Mouse (Mus musculus) neural tube, embryonic 11.5 days (tissue): ENCODE results near the gene Itga1. TPM values are rescaled to one million over a fixed set of nuclear protein-coding genes. Genes with fewer than 3 reads are reported as not detected.

Source experiments
- ATAC-seq: fragments of 200-750 bp; cut with Nextera tagmentation; 2 replicates; pipeline ENCODE4 v1.8.0; 2017; ENCODE audit warnings: moderate number of reproducible peaks, mild to moderate bottlenecking, moderate TSS enrichment, moderate library complexity; ENCODE audit not compliant: insufficient read depth, low FRiP score, low TSS enrichment
- DNase-seq: peaks from one replicate; pipeline ENCODE4 v3.0.0-alpha.2; 2015; ENCODE audit warnings: low spot score
- H3K27ac ChIP-seq: fragments of 300-500 bp; sonication (generic); 2 replicates; pipeline ENCODE4 v1.5.1; 2014; ENCODE audit warnings: low read depth, mild to moderate bottlenecking, low read length
- H3K27me3 ChIP-seq: fragments of 300-500 bp; sonication (generic); 2 replicates; pipeline ENCODE4 v1.6.1; 2014; ENCODE audit warnings: mild to moderate bottlenecking, low read length, mixed read lengths; ENCODE audit not compliant: control insufficient read depth, insufficient read depth
- H3K36me3 ChIP-seq: fragments of 300-500 bp; sonication (generic); 2 replicates; pipeline ENCODE4 v1.6.1; 2014; ENCODE audit warnings: mild to moderate bottlenecking, low read length, moderate library complexity, mixed read lengths; ENCODE audit not compliant: control insufficient read depth, insufficient read depth
- H3K4me1 ChIP-seq: fragments of 300-500 bp; sonication (generic); 2 replicates; pipeline ENCODE4 v1.6.1; 2014; ENCODE audit warnings: low read length, mixed read lengths; ENCODE audit not compliant: control insufficient read depth, insufficient read depth
- H3K4me2 ChIP-seq: fragments of 300-500 bp; sonication (generic); 2 replicates; pipeline ENCODE4 v1.6.1; 2014; ENCODE audit warnings: low read depth, mild to moderate bottlenecking, moderate library complexity
- H3K4me3 ChIP-seq: fragments of 300-500 bp; sonication (generic); 2 replicates; pipeline ENCODE4 v1.5.1; 2014; ENCODE audit warnings: low read depth, low read length
- H3K9ac ChIP-seq: fragments of 300-500 bp; sonication (generic); 2 replicates; pipeline ENCODE4 v1.6.1; 2014; ENCODE audit warnings: mild to moderate bottlenecking, low read length
- H3K9me3 ChIP-seq: fragments of 300-500 bp; sonication (generic); 2 replicates; pipeline ENCODE4 v1.6.1; 2016; ENCODE audit warnings: low read length; ENCODE audit not compliant: control insufficient read depth
- WGBS: fragments of 180-500 bp; shearing (Covaris S2); extraction: QIAGEN DNeasy Blood & Tissue Kit; methylation state at CpG from one replicate; pipeline ENCODE4 v1.1.7; 2014; 5-methylcytosine and 5-hydroxymethylcytosine counted together
- polyA plus RNA-seq: library from polyadenylated mRNA; unstranded; fragments of >200 nt; fragmentation: Nextera tagmentation; extraction: Ambion mirVana; gene quantifications from 2 replicates; pipeline ENCODE4 v1.2.1, GENCODE M21; 2014

Gene Itga1
- polyA plus RNA-seq, 1 experiment from 2014 or later, result 7.8 TPM

DNA sequence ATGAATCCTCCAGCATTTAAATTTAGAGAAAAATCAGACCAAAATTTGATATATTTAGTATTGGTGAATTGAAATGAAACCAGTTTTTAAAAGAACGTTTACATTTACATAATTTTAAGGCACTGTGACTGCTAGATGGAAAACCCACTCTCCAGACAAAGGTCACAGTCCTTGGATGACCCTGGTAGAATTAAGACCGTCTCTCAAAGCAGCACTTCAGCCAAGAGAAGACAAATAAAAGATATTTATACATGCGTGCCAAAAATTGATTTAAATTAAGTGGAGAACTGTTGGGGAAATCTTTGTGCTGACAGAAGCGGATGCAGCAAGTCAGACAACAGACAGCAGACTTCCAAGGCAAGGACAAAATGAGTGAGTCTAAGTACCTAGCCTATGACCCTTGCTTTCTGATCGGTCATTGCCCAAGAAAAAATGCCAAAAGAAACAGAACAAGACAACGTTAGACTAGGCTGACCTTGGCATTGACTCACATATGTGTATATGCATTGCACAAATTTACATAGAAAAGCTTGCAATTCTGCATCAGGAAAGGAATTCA, 127.2 kb downstream of the Itga1 start:
- 79% methylated on average over 6 of the region's 6 CpGs for WGBS
- ATAC-seq, result no peak

DNA sequence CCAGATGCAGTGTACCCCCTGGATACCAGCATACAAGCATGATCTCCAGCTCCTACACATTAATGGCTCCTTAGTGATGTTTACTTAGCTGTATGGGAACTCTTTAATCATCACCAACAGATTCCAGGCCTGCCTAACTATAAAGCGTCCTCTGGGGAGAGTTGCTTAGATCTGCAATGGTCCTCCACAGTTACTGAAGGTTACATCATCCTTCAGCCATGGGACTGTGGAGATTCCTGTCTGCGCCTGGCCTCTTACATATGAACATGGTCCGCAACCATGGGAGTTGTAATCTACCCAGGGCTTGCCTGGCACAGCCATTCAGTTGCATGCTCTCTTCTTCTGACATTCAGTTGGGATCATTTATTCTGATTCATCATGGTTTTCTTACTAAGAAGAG, 129.9 kb downstream of the Itga1 start:
- DNase-seq (no peak), ATAC-seq (no peak)
- Histone ChIP-seq H3K4me2 (no peak overlapping the region), H3K9me3 (no peaks in the 10 kb centered on the region), H3K4me1 (no peaks in the 10 kb centered on the region), H3K27ac (no peak overlapping the region), H3K36me3 (no peaks in the 10 kb centered on the region), H3K9ac (no peak overlapping the region), H3K27me3 (no peaks in the 10 kb centered on the region), H3K4me3 (no peak overlapping the region)
- WGBS, result 93% methylated on average over 3 of the region's 3 CpGs

More for the DNA sequence above, 127.2 kb downstream of the Itga1 start:
- no peak overlapping the region for H3K9ac ChIP-seq
- no peaks in the 10 kb centered on the region for H3K4me1 ChIP-seq
- no peaks in the 10 kb centered on the region for H3K9me3 ChIP-seq
- H3K36me3 ChIP-seq, result no peaks in the 10 kb centered on the region
- no peaks in the 10 kb centered on the region for H3K27me3 ChIP-seq
- no peak overlapping the region for H3K4me3 ChIP-seq
- H3K4me2 ChIP-seq, result no peak overlapping the region
- no peak for DNase-seq
- no peak overlapping the region for H3K27ac ChIP-seq

DNA sequence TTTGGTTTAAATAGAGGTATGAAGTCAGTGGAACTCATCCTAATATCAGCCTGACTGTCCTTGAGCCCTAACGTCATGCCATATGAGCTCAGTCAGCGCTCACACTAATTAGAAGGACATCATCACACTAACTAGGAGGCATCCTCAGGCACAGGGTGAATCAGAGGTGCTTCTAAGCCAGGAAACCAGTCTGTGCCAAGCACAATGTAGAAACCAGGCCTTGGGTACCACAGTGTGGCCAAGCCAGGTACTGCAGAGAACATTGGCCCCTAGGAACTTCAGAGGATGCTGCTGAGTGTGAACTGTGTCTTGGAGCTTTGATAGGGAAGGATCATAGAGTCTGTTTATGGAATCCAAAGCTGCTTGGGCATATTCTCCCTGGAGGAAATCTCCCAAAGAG, 137.5 kb downstream of the Itga1 start:
- DNase-seq (peak; percentile 81), ATAC-seq (peak; percentile 86)
- Histone ChIP-seq H3K9ac (no peak overlapping the region), H3K36me3 (no peaks in the 10 kb centered on the region), H3K4me2 (no peak overlapping the region), H3K27me3 (no peaks in the 10 kb centered on the region), H3K27ac (no peak overlapping the region), H3K9me3 (no peaks in the 10 kb centered on the region), H3K4me1 (no peaks in the 10 kb centered on the region), H3K4me3 (no peak overlapping the region)
- WGBS, result 31% methylated on average over 2 of the region's 2 CpGs

DNA sequence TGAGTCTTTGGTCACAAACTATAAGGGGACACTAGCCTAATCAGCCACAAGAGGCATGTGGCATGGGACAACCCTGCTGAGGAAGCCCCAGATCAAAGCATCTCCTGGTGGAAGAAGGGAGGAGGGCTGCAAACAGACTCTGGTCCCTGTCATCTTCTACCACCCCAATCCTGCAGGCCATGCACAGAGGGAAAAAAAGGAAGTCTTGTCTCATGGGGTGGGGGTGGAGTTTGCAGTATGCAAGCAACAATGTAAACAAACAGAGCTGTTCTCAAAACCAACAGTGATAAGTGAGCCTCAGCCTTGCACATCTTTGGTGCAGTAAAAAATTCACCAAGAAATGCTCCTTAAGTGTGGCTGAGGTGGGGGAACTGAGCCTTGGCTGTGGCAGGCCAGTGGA, 147.2 kb downstream of the Itga1 start:
- H3K27me3 ChIP-seq, result no peaks in the 10 kb centered on the region
- H3K4me3 ChIP-seq, result no peak overlapping the region
- H3K9me3 ChIP-seq, result no peaks in the 10 kb centered on the region
- no peak overlapping the region for H3K4me2 ChIP-seq
- H3K36me3 ChIP-seq, result no peaks in the 10 kb centered on the region
- no peaks in the 10 kb centered on the region for H3K4me1 ChIP-seq
- ATAC-seq (no peak), DNase-seq (no peak)
- H3K9ac ChIP-seq, result no peak overlapping the region
- no peak overlapping the region for H3K27ac ChIP-seq

DNA sequence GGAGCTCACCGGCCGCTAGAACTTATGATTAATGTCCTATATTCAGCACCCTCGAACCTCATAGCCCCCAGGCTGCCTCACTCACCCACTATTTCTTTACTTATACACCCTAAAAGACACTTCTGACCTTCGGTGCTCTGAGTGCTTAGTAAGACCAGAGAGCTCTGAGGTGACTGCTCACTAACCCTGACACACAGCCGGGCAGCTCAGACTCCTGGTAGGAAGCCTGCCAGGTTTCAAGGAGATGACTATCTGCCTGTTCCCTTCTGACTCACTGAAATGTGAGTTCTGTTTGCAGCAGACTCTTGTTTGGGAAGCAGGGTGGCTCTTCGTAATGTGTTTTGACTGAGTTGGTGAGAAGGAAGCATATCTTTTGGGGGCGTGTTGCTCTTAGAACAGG, 168.2 kb downstream of the Itga1 start:
- Histone ChIP-seq H3K27ac (no peak overlapping the region), H3K27me3 (0 out of 2 replicates have a peak, but pooled peaks cover 2% of the 10 kb centered on the region), H3K36me3 (no peaks in the 10 kb centered on the region), H3K9ac (no peak overlapping the region), H3K9me3 (no peaks in the 10 kb centered on the region), H3K4me1 (peaks cover 2% of the 10 kb centered on the region; the same call in 1 of the 2 replicates), H3K4me3 (no peak overlapping the region), H3K4me2 (no peak overlapping the region)
- ATAC-seq (no peak), DNase-seq (no peak)
- 86% methylated on average over 7 of the region's 7 CpGs for WGBS

DNA sequence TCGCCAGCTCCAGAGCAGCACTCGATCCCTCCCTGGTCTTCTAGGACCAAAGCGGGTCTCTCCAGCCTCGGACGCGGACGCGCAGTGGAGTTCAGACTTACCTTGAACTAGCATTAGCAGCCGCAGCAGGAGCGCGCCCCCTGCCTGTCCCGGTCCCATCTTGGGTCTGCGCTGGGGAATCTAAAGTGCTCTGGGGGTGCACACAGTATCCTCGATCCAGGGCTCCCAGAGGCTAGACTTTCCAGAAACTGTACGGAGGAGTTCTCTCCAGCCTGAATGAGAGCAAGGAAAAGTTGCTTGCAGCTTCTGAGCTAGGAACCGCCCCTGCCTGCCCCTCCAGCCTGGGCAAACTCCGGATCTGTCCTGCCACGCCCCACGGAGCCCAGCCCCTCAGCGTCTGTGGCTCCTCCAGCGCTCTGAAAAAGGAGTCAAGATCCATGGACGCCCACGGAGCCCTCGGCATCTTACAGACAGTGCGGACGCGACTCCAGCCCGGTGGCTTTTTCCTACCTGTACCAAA, 169.9 kb downstream of the Itga1 start, which contains the start of gene Itga2:
Gene Itga2 (minus strand): TSS at position 326 of the 520 bp plus-strand sequence.
- peaks cover 2% of the 10 kb centered on the region; the same call in 1 of the 2 replicates for H3K4me1 ChIP-seq
- ATAC-seq, result peak; percentile 78
- peak within 1 kb of the TSS; percentile 83 for H3K4me2 ChIP-seq
- no peaks in the 10 kb centered on the region for H3K36me3 ChIP-seq
- no peaks in the 10 kb centered on the region for H3K9me3 ChIP-seq
- DNase-seq, result peak; percentile 71
- H3K27me3 ChIP-seq, result 0 out of 2 replicates have a peak, but pooled peaks cover 2% of the 10 kb centered on the region
- peak within 1 kb of the TSS; percentile 45 for H3K9ac ChIP-seq
- 2% methylated on average over 28 of the region's 28 CpGs for WGBS
- H3K27ac ChIP-seq, result no peak within 1 kb of the TSS
- peak within 1 kb of the TSS; percentile 37 for H3K4me3 ChIP-seq

DNA sequence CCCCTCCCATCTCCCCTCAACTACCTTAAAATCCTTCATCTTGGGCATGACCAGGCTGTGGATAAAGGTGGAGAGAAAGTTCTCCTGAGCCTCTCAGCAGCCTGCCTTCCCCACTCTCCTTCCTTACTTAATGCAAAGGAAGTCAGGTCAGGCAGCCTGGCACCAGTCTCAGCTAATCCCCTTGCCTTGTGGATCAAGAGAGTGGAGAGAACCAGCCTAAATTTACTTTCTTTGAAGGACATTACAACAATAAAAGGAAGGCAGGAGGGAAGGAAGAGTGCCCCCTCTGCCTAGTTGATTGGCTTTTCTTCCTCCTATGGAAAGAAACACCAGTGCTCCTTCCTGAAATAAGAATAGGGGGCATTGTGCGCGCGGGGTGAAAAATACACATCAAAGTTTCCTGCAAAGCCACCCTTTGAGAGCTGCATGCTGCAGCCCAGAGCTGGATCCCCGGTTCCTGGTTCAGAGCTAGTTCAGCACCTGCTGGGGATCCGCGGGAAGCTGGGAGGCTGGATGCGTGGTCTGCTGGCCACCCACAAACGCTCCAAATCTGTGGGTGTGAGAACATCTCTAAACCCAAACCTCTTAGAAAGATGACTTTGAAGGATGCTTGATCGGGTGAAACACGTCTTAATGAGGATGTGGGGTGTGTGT, 170.6 kb downstream of the Itga1 start:
- Histone ChIP-seq H3K9me3 (no peaks in the 10 kb centered on the region), H3K27ac (no peak overlapping the region), H3K4me1 (peaks cover 2% of the 10 kb centered on the region; the same call in 1 of the 2 replicates), H3K36me3 (no peaks in the 10 kb centered on the region), H3K27me3 (0 out of 2 replicates have a peak, but pooled peaks cover 2% of the 10 kb centered on the region), H3K4me3 (peak overlapping the region; percentile 37), H3K9ac (peak overlapping the region; percentile 45), H3K4me2 (peak overlapping the region; percentile 83)
- WGBS, result under 1% methylated on average over 10 of the region's 10 CpGs
- ATAC-seq (no peak), DNase-seq (peak; percentile 40)

DNA sequence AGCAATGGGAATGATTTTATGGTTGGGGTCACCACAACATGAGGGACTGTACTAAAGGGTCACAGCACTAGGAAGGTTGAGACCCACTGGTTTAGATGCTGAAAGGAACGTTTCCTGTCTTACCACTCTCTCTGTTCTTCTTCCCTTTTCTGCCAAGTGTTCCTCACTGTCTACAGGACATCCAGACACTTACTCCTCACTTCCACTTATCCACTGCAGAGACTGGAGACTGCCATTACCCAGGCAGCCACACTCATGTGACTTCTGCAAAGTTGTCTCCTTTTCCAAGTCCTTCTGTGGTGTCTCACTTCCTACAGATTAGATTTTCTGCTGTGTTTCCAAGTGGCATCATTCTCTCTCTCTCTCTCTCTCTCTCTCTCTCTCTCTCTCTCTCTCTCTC, 177.0 kb downstream of the Itga1 start:
- 60% methylated on average over 1 of the region's 1 CpGs for WGBS
- Histone ChIP-seq H3K27ac (no peak overlapping the region), H3K9me3 (no peaks in the 10 kb centered on the region), H3K4me3 (no peak overlapping the region), H3K4me2 (no peak overlapping the region), H3K4me1 (no peaks in the 10 kb centered on the region), H3K36me3 (no peaks in the 10 kb centered on the region), H3K9ac (no peak overlapping the region), H3K27me3 (no peaks in the 10 kb centered on the region)
- no peak for ATAC-seq
- no peak for DNase-seq

DNA sequence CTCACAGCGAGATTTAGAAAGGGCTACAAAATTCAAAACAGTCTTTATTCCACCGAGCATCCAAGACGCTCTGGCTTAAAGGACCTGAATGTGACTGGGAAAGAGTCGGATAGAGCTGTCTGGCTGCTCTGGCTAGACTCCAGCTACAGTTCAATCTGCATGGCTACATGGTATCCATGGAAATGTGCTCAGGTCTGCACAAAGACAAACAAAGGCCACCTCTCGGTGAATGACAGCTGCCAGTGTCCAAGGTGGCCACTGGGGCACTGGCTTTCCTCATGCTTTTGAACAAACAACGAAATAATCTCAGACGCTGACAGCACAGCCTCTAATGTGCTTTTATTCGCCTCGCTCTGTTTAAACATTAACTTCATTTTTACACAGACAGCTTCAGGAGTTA, 178.4 kb downstream of the Itga1 start:
- Histone ChIP-seq H3K36me3 (no peaks in the 10 kb centered on the region), H3K4me1 (no peaks in the 10 kb centered on the region), H3K27me3 (no peaks in the 10 kb centered on the region), H3K4me3 (no peak overlapping the region), H3K4me2 (no peak overlapping the region), H3K9me3 (no peaks in the 10 kb centered on the region), H3K9ac (no peak overlapping the region), H3K27ac (no peak overlapping the region)
- WGBS, result 40% methylated on average over 9 of the region's 9 CpGs
- DNase-seq (peak; percentile 28), ATAC-seq (peak; percentile 88)
